Mouse (Mus musculus): ENCODE measurements around the gene Fgr. TPM values are rescaled to one million over a fixed set of nuclear protein-coding genes. Genes with fewer than 3 reads are reported as not detected.

Fgr gene
- polyA plus RNA-seq, 1 experiment from 2014 or later = 0.08 TPM

GRCm38 (mm10) chr4:133032410-133033095 is 58.7 kb downstream of the Fgr start:
- no peaks in the 10 kb centered on the region; the same call in 1 of the 2 replicates for H3K4me1 ChIP-seq (ENCODE audit: control insufficient read depth, insufficient read depth, low read length)
- no peaks in the 10 kb centered on the region for H3K27me3 ChIP-seq (ENCODE audit: control insufficient read depth, insufficient read depth, low read length)
- DNase-seq (ENCODE audit: low spot score) = no peak
- H3K27ac ChIP-seq (replicated peaks; ENCODE audit: low read depth, low read length) = no peak overlapping the region
- ATAC-seq (replicated peaks; ENCODE audit: insufficient number of reproducible peaks, low FRiP score, low TSS enrichment, low read depth) = no peak
- no peak overlapping the region for H3K9ac ChIP-seq (replicated peaks; ENCODE audit: low read length)
- H3K9me3 ChIP-seq (replicated peaks; ENCODE audit: control insufficient read depth, low read length) = no peaks in the 10 kb centered on the region
- no peaks in the 10 kb centered on the region for H3K36me3 ChIP-seq (replicated peaks; ENCODE audit: control insufficient read depth, insufficient read depth, low read depth, low read length)
- no peak overlapping the region for H3K4me3 ChIP-seq (ENCODE audit: low read depth, low read length)
- no peak overlapping the region for H3K4me2 ChIP-seq (ENCODE audit: low read depth, low read length)
- 90% methylated on average over 8 of the region's 8 CpGs for WGBS

- Histone ChIP-seq H3K27ac (replicated peaks; ENCODE audit: low read depth, low read length) (no peak overlapping the region), H3K36me3 (replicated peaks; ENCODE audit: control insufficient read depth, insufficient read depth, low read depth, low read length) (no peaks in the 10 kb centered on the region), H3K4me2 (ENCODE audit: low read depth, low read length) (no peak overlapping the region), H3K4me1 (ENCODE audit: control insufficient read depth, insufficient read depth, low read length) (peaks cover 3% of the 10 kb centered on the region), H3K27me3 (ENCODE audit: control insufficient read depth, insufficient read depth, low read length) (no peaks in the 10 kb centered on the region), H3K4me3 (ENCODE audit: low read depth, low read length) (no peak overlapping the region), H3K9ac (replicated peaks; ENCODE audit: low read length) (no peak overlapping the region), H3K9me3 (replicated peaks; ENCODE audit: control insufficient read depth, low read length) (no peaks in the 10 kb centered on the region)
- no peak for DNase-seq (ENCODE audit: low spot score)
- 74% methylated on average over 10 of the region's 10 CpGs for WGBS
- no peak for ATAC-seq (replicated peaks; ENCODE audit: insufficient number of reproducible peaks, low FRiP score, low TSS enrichment, low read depth)
These were observed 60.6 kb downstream of the Fgr start for GRCm38 (mm10) chr4:133034478-133034877.

GRCm38 (mm10) chr4:133035446-133035845 is 61.6 kb downstream of the Fgr start:
- Histone ChIP-seq H3K4me2 (ENCODE audit: low read depth, low read length) (no peak overlapping the region), H3K27ac (replicated peaks; ENCODE audit: low read depth, low read length) (no peak overlapping the region), H3K27me3 (ENCODE audit: control insufficient read depth, insufficient read depth, low read length) (no peaks in the 10 kb centered on the region), H3K4me3 (ENCODE audit: low read depth, low read length) (no peak overlapping the region), H3K4me1 (ENCODE audit: control insufficient read depth, insufficient read depth, low read length) (peaks cover 5% of the 10 kb centered on the region), H3K9me3 (replicated peaks; ENCODE audit: control insufficient read depth, low read length) (no peaks in the 10 kb centered on the region), H3K9ac (replicated peaks; ENCODE audit: low read length) (no peak overlapping the region), H3K36me3 (replicated peaks; ENCODE audit: control insufficient read depth, insufficient read depth, low read depth, low read length) (no peaks in the 10 kb centered on the region)
- DNase-seq (ENCODE audit: low spot score) = no peak
- 84% methylated on average over 1 of the region's 1 CpGs for WGBS
- ATAC-seq (replicated peaks; ENCODE audit: insufficient number of reproducible peaks, low FRiP score, low TSS enrichment, low read depth) = no peak

- no peaks in the 10 kb centered on the region for H3K36me3 ChIP-seq (replicated peaks; ENCODE audit: control insufficient read depth, insufficient read depth, low read depth, low read length)
- H3K4me1 ChIP-seq (ENCODE audit: control insufficient read depth, insufficient read depth, low read length) = peaks cover 5% of the 10 kb centered on the region
- ATAC-seq (replicated peaks; ENCODE audit: insufficient number of reproducible peaks, low FRiP score, low TSS enrichment, low read depth) (no peak), DNase-seq (ENCODE audit: low spot score) (no peak)
- H3K9me3 ChIP-seq (replicated peaks; ENCODE audit: control insufficient read depth, low read length) = no peaks in the 10 kb centered on the region
- H3K9ac ChIP-seq (replicated peaks; ENCODE audit: low read length) = no peak overlapping the region
- H3K27ac ChIP-seq (replicated peaks; ENCODE audit: low read depth, low read length) = no peak overlapping the region
- H3K27me3 ChIP-seq (ENCODE audit: control insufficient read depth, insufficient read depth, low read length) = no peaks in the 10 kb centered on the region
- 84% methylated on average over 3 of the region's 3 CpGs for WGBS
- H3K4me2 ChIP-seq (ENCODE audit: low read depth, low read length) = no peak overlapping the region
- no peak overlapping the region for H3K4me3 ChIP-seq (ENCODE audit: low read depth, low read length)
These were observed 62.1 kb downstream of the Fgr start for GRCm38 (mm10) chr4:133035946-133036345.

- Histone ChIP-seq H3K9me3 (replicated peaks; ENCODE audit: control insufficient read depth, low read length) (no peaks in the 10 kb centered on the region), H3K27me3 (ENCODE audit: control insufficient read depth, insufficient read depth, low read length) (no peaks in the 10 kb centered on the region), H3K27ac (replicated peaks; ENCODE audit: low read depth, low read length) (no peak overlapping the region), H3K4me1 (ENCODE audit: control insufficient read depth, insufficient read depth, low read length) (peaks cover 16% of the 10 kb centered on the region), H3K9ac (replicated peaks; ENCODE audit: low read length) (no peak overlapping the region), H3K36me3 (replicated peaks; ENCODE audit: control insufficient read depth, insufficient read depth, low read depth, low read length) (no peaks in the 10 kb centered on the region), H3K4me3 (ENCODE audit: low read depth, low read length) (no peak overlapping the region), H3K4me2 (ENCODE audit: low read depth, low read length) (no peak overlapping the region)
- ATAC-seq (replicated peaks; ENCODE audit: insufficient number of reproducible peaks, low FRiP score, low TSS enrichment, low read depth) (no peak), DNase-seq (ENCODE audit: low spot score) (no peak)
- WGBS = 34% methylated on average over 9 of the region's 9 CpGs
These were observed 63.4 kb downstream of the Fgr start for GRCm38 (mm10) chr4:133037293-133037692.

GRCm38 (mm10) chr4:133037798-133038197 is 63.9 kb downstream of the Fgr start:
- Histone ChIP-seq H3K27me3 (ENCODE audit: control insufficient read depth, insufficient read depth, low read length) (no peaks in the 10 kb centered on the region), H3K9me3 (replicated peaks; ENCODE audit: control insufficient read depth, low read length) (no peaks in the 10 kb centered on the region)

GRCm38 (mm10) chr4:133038521-133039115 is 64.7 kb downstream of the Fgr start:
- Histone ChIP-seq H3K4me1 (ENCODE audit: control insufficient read depth, insufficient read depth, low read length) (peaks cover 29% of the 10 kb centered on the region), H3K9me3 (replicated peaks; ENCODE audit: control insufficient read depth, low read length) (no peaks in the 10 kb centered on the region), H3K4me2 (ENCODE audit: low read depth, low read length) (peak overlapping the region; percentile 100), H3K9ac (replicated peaks; ENCODE audit: low read length) (peak overlapping the region; percentile 82), H3K4me3 (ENCODE audit: low read depth, low read length) (peak overlapping the region; percentile 58), H3K36me3 (replicated peaks; ENCODE audit: control insufficient read depth, insufficient read depth, low read depth, low read length) (no peaks in the 10 kb centered on the region), H3K27ac (replicated peaks; ENCODE audit: low read depth, low read length) (peak overlapping the region; percentile 91), H3K27me3 (ENCODE audit: control insufficient read depth, insufficient read depth, low read length) (no peaks in the 10 kb centered on the region)
- DNase-seq (ENCODE audit: low spot score) = peak; percentile 80
- peak; percentile 39 for ATAC-seq (replicated peaks; ENCODE audit: insufficient number of reproducible peaks, low FRiP score, low TSS enrichment, low read depth)
- WGBS = under 1% methylated on average over 66 of the region's 76 CpGs

More at GRCm38 (mm10) chr4:133037798-133038197, 63.9 kb downstream of the Fgr start:
- DNase-seq (ENCODE audit: low spot score) (no peak), ATAC-seq (replicated peaks; ENCODE audit: insufficient number of reproducible peaks, low FRiP score, low TSS enrichment, low read depth) (no peak)
- 33% methylated on average over 6 of the region's 6 CpGs for WGBS
- Histone ChIP-seq H3K4me1 (ENCODE audit: control insufficient read depth, insufficient read depth, low read length) (peaks cover 21% of the 10 kb centered on the region), H3K9ac (replicated peaks; ENCODE audit: low read length) (no peak overlapping the region), H3K4me2 (ENCODE audit: low read depth, low read length) (peak overlapping the region; percentile 100; the same call in 1 of the 2 replicates), H3K27ac (replicated peaks; ENCODE audit: low read depth, low read length) (no peak overlapping the region), H3K36me3 (replicated peaks; ENCODE audit: control insufficient read depth, insufficient read depth, low read depth, low read length) (no peaks in the 10 kb centered on the region), H3K4me3 (ENCODE audit: low read depth, low read length) (no peak overlapping the region)

GRCm38 (mm10) chr4:133039116-133039819 is 65.4 kb downstream of the Fgr start:
- peaks cover 33% of the 10 kb centered on the region for H3K4me1 ChIP-seq (ENCODE audit: control insufficient read depth, insufficient read depth, low read length)
- H3K9ac ChIP-seq (replicated peaks; ENCODE audit: low read length) = peak overlapping the region; percentile 82
- no peaks in the 10 kb centered on the region for H3K36me3 ChIP-seq (replicated peaks; ENCODE audit: control insufficient read depth, insufficient read depth, low read depth, low read length)
- DNase-seq (ENCODE audit: low spot score) (peak; percentile 69), ATAC-seq (replicated peaks; ENCODE audit: insufficient number of reproducible peaks, low FRiP score, low TSS enrichment, low read depth) (no peak)
- H3K4me3 ChIP-seq (ENCODE audit: low read depth, low read length) = peak overlapping the region; percentile 58
- H3K27me3 ChIP-seq (ENCODE audit: control insufficient read depth, insufficient read depth, low read length) = no peaks in the 10 kb centered on the region
- peak overlapping the region; percentile 100 for H3K4me2 ChIP-seq (ENCODE audit: low read depth, low read length)
- H3K9me3 ChIP-seq (replicated peaks; ENCODE audit: control insufficient read depth, low read length) = no peaks in the 10 kb centered on the region
- peak overlapping the region; percentile 91 for H3K27ac ChIP-seq (replicated peaks; ENCODE audit: low read depth, low read length)
- 0% methylated on average over 41 of the region's 77 CpGs for WGBS

Data from embryonic facial prominence, embryonic 11.5 days (tissue).